In genomic region chr7:110773204-110774002, GRCm38 (mm10) we compare ENCODE assay signal across 8 mouse cellular contexts. TPM values are rescaled to one million over a fixed set of nuclear protein-coding genes. Genes with fewer than 3 reads are reported as not detected.
A peak's percentile ranks its signal among the peaks of the same experiment; 100 is the strongest.
DNase-seq lines count a peak whose midpoint lies in the region; ATAC-seq and TF ChIP-seq lines count a peak whose summit lies in the region.

No protein-coding gene starts in this region.

- H3K9ac ChIP-seq in forebrain, embryonic 13.5 days: no peak overlapping the region
- no peak overlapping the region for H3K9ac ChIP-seq in forebrain, embryonic 11.5 days (ENCODE audit: low read length)
- no peak overlapping the region for H3K9ac ChIP-seq in forebrain, embryonic 16.5 days (replicated peaks; ENCODE audit: low read depth, low read length)
- H3K9ac ChIP-seq in stomach, embryonic 14.5 days (replicated peaks; ENCODE audit: low read depth, low read length): no peak overlapping the region

- no peak for DNase-seq in forebrain, embryonic 11.5 days (ENCODE audit: low spot score)
- DNase-seq in brain, embryonic 14.5 days (ENCODE audit: low read depth): peak; percentile 69
- peak; percentile 59 to 60 for DNase-seq in left cerebral cortex, postnatal 10 days (ENCODE audit: extremely low spot score in 1 of 2, low spot score in 2 of 2)

- peak; percentile 36; the same call in 1 of the 2 replicates for ATAC-seq in forebrain, embryonic 13.5 days
- ATAC-seq in forebrain, embryonic 11.5 days (replicated peaks; ENCODE audit: low FRiP score): no peak
- ATAC-seq in forebrain, embryonic 16.5 days: peak; percentile 70
- peak; percentile 51 to 61 for ATAC-seq in hematopoietic stem cell, adult 5-6 weeks (replicated peaks in 1 of 2; ENCODE audit: insufficient read depth in 1 of 2, low FRiP score in 2 of 2, low TSS enrichment in 1 of 2, low read depth in 1 of 2, poor library complexity in 2 of 2, severe bottlenecking in 2 of 2)
- ATAC-seq in megakaryocyte, adult 5-6 weeks (ENCODE audit: poor library complexity, severe bottlenecking): peak; percentile 61
- ATAC-seq in stomach, embryonic 14.5 days (ENCODE audit: insufficient number of reproducible peaks, insufficient read depth, low FRiP score, low read depth): no peak

- peaks cover 20% of the 10 kb centered on the region for H3K4me1 ChIP-seq in forebrain, embryonic 13.5 days
- no peaks in the 10 kb centered on the region for H3K4me1 ChIP-seq in forebrain, embryonic 11.5 days (replicated peaks; ENCODE audit: control insufficient read depth, insufficient read depth, low read length)
- peaks cover 20% of the 10 kb centered on the region for H3K4me1 ChIP-seq in forebrain, embryonic 16.5 days (replicated peaks; ENCODE audit: control insufficient read depth, insufficient read depth, low read length)
- H3K4me1 ChIP-seq in stomach, embryonic 14.5 days (ENCODE audit: control insufficient read depth, insufficient read depth, low read length): peaks cover 8% of the 10 kb centered on the region; the same call in 1 of the 2 replicates

- H3K4me3 ChIP-seq in forebrain, embryonic 13.5 days: no peak overlapping the region
- no peak overlapping the region for H3K4me3 ChIP-seq in forebrain, embryonic 11.5 days (ENCODE audit: low read depth, low read length)
- no peak overlapping the region for H3K4me3 ChIP-seq in forebrain, embryonic 16.5 days (replicated peaks; ENCODE audit: low read length)
- no peak overlapping the region for H3K4me3 ChIP-seq in stomach, embryonic 14.5 days (ENCODE audit: low read depth, low read length)

- no peak for TF ChIP-seq POLR2A in brain, embryonic 14.5 days (IDR thresholded peaks at IDR 0.05; ENCODE audit: borderline replicate concordance, extremely low read depth, insufficient read depth, insufficient read length, poor library complexity, severe bottlenecking)

- no peaks in the 10 kb centered on the region for H3K36me3 ChIP-seq in forebrain, embryonic 13.5 days (ENCODE audit: poor library complexity, severe bottlenecking)
- no peaks in the 10 kb centered on the region for H3K36me3 ChIP-seq in forebrain, embryonic 11.5 days (ENCODE audit: control insufficient read depth, insufficient read depth, low read length)
- H3K36me3 ChIP-seq in forebrain, embryonic 16.5 days (ENCODE audit: control insufficient read depth, insufficient read depth): no peaks in the 10 kb centered on the region
- no peaks in the 10 kb centered on the region for H3K36me3 ChIP-seq in stomach, embryonic 14.5 days (ENCODE audit: control insufficient read depth, insufficient read depth, low read length)

- no peak for TF ChIP-seq CTCF in brain, embryonic 14.5 days (IDR thresholded peaks at IDR 0.05; ENCODE audit: borderline replicate concordance, extremely low read depth, insufficient read depth, insufficient read length)

- peaks cover 15% of the 10 kb centered on the region for H3K27me3 ChIP-seq in forebrain, embryonic 13.5 days
- peaks cover 9% of the 10 kb centered on the region for H3K27me3 ChIP-seq in forebrain, embryonic 11.5 days (ENCODE audit: control insufficient read depth, insufficient read depth, low read length)
- no peaks in the 10 kb centered on the region for H3K27me3 ChIP-seq in forebrain, embryonic 16.5 days (replicated peaks; ENCODE audit: control insufficient read depth, insufficient read depth, low read length)
- H3K27me3 ChIP-seq in stomach, embryonic 14.5 days (ENCODE audit: control insufficient read depth, insufficient read depth, low read length): no peaks in the 10 kb centered on the region

- no peaks in the 10 kb centered on the region for H3K9me3 ChIP-seq in forebrain, embryonic 13.5 days (replicated peaks)
- no peaks in the 10 kb centered on the region for H3K9me3 ChIP-seq in forebrain, embryonic 11.5 days (ENCODE audit: control insufficient read depth, low read length)
- no peaks in the 10 kb centered on the region for H3K9me3 ChIP-seq in forebrain, embryonic 16.5 days (ENCODE audit: control insufficient read depth, low read length)
- H3K9me3 ChIP-seq in stomach, embryonic 14.5 days (ENCODE audit: control insufficient read depth, low read depth, low read length): no peaks in the 10 kb centered on the region

- 55% methylated on average over 14 of the region's 14 CpGs for WGBS in forebrain, embryonic 13.5 days
- WGBS in forebrain, embryonic 11.5 days: 57% methylated on average over 14 of the region's 14 CpGs
- 46% methylated on average over 14 of the region's 14 CpGs for WGBS in forebrain, embryonic 16.5 days
- WGBS in stomach, embryonic 14.5 days: 30% methylated on average over 14 of the region's 14 CpGs

- H3K27ac ChIP-seq in forebrain, embryonic 13.5 days: 0 out of 2 replicates have a peak overlapping the region, but pooled peaks have one; percentile 28
- no peak overlapping the region for H3K27ac ChIP-seq in forebrain, embryonic 11.5 days (ENCODE audit: low read depth, low read length)
- H3K27ac ChIP-seq in forebrain, embryonic 16.5 days (ENCODE audit: low read length): peak overlapping the region; percentile 47
- H3K27ac ChIP-seq in stomach, embryonic 14.5 days (ENCODE audit: low read length): no peak overlapping the region

- 0 out of 2 replicates have a peak overlapping the region, but pooled peaks have one; percentile 2 for H3K4me2 ChIP-seq in forebrain, embryonic 13.5 days
- H3K4me2 ChIP-seq in forebrain, embryonic 11.5 days (ENCODE audit: low read depth, low read length, severe bottlenecking): no peak overlapping the region
- H3K4me2 ChIP-seq in forebrain, embryonic 16.5 days (ENCODE audit: low read length): no peak overlapping the region
- peak overlapping the region; percentile 6; the same call in 1 of the 2 replicates for H3K4me2 ChIP-seq in stomach, embryonic 14.5 days (replicated peaks; ENCODE audit: low read depth, low read length)

- intact Hi-C loops in left cerebral cortex, postnatal 10 days (cut with DNase I): no loop called here

RNA-seq across cellular contexts. Expression of gene Ampd3, which starts 5.4 kb away (rescaled TPM):
- polyA plus RNA-seq in forebrain, embryonic 13.5 days (2015; fragmentation: Nextera tagmentation; extraction: Ambion mirVana): 1.5 TPM in 2 replicates
- polyA plus RNA-seq in forebrain, embryonic 11.5 days (2014; fragmentation: Nextera tagmentation; extraction: Ambion mirVana): 1.6 and 1.9 TPM in 2 replicates
- polyA plus RNA-seq in brain, embryonic 14.5 days (2012; rRNA removed): 5.3 and 7.6 TPM in 2 replicates
- polyA plus RNA-seq in forebrain, embryonic 16.5 days (2015; fragmentation: Nextera tagmentation; extraction: Ambion mirVana): 6.2 and 8.5 TPM in 2 replicates
- 4.4 and 9.3 TPM in 2 replicates for total RNA-seq in hematopoietic stem cell, adult 5-6 weeks (2017)
- total RNA-seq in left cerebral cortex, postnatal 10 days (2021): 10 to 100 TPM; 23.4 to 28.3 TPM
- 68.0 and 76.8 TPM in 2 replicates for total RNA-seq in megakaryocyte, adult 5-6 weeks (2015)
- total RNA-seq in megakaryocyte, adult 5-6 weeks (2017): 32.6 and 46.5 TPM in 2 replicates
- 2.1 and 2.9 TPM in 2 replicates for polyA plus RNA-seq in stomach, embryonic 14.5 days (2014; fragmentation: Nextera tagmentation; extraction: Ambion mirVana)

Comparison
In these comparisons a context has a peak if more than half of its experiments do, and no peak if none do; other contexts are left out.
1. ATAC-seq: peak in forebrain, embryonic 13.5 days (single experiment), forebrain, embryonic 16.5 days (single experiment), hematopoietic stem cell, adult 5-6 weeks (2 of 2) and megakaryocyte, adult 5-6 weeks (single experiment); none in forebrain, embryonic 11.5 days (single experiment) and stomach, embryonic 14.5 days (single experiment).
2. H3K27ac ChIP-seq: peak in forebrain, embryonic 13.5 days (single experiment) and forebrain, embryonic 16.5 days (single experiment); none in forebrain, embryonic 11.5 days (single experiment) and stomach, embryonic 14.5 days (single experiment).
3. H3K4me2 ChIP-seq: peak in forebrain, embryonic 13.5 days (single experiment) and stomach, embryonic 14.5 days (single experiment); none in forebrain, embryonic 11.5 days (single experiment) and forebrain, embryonic 16.5 days (single experiment).